Mouse (Mus musculus) right cerebral cortex, postnatal 25 days (tissue): Measurements from ENCODE around the gene Krt9.

ENCODE experiments used
- DNase-seq: peaks from one replicate; pipeline ENCODE4 v3.0.0; 2022

Krt9 gene

GRCm38 (mm10) chr11:100148615-100149330 lies 44.3 kb downstream of the Krt9 start, which contains the start of gene Krt19:
Gene Krt19 (minus strand): TSS chr11:100148665.
- DNase-seq, result no peak

- no peak for DNase-seq
Observed at GRCm38 (mm10) chr11:100147566-100148353, 45.3 kb downstream of the Krt9 start.

GRCm38 (mm10) chr11:100145858-100146560 lies 47.0 kb downstream of the Krt9 start:
- no peak for DNase-seq

- DNase-seq, result no peak
Observed at GRCm38 (mm10) chr11:100145104-100145503, 47.9 kb downstream of the Krt9 start.

- no peak for DNase-seq
Observed at GRCm38 (mm10) chr11:100140966-100141365, 52.1 kb downstream of the Krt9 start.

- DNase-seq, result no peak
Observed at GRCm38 (mm10) chr11:100139391-100139790, 53.7 kb downstream of the Krt9 start.

GRCm38 (mm10) chr11:100138809-100139208 lies 54.2 kb downstream of the Krt9 start:
- DNase-seq, result no peak

- DNase-seq, result no peak
Observed at GRCm38 (mm10) chr11:100137693-100138092, 55.4 kb downstream of the Krt9 start.
